Mouse (Mus musculus): ENCODE measurements around the gene Gm6020. TPM values are rescaled to one million over a fixed set of nuclear protein-coding genes. Genes with fewer than 3 reads are reported as not detected.

Gm6020 gene
- polyA plus RNA-seq, 1 experiment from 2014 or later = not detected

Other genes starting within 250 kb of the Gm6020 start
- gene Zfp950, start 43.0 kb upstream of the Gm6020 start, polyA plus RNA-seq (2015; fragmentation: Nextera tagmentation; extraction: Ambion mirVana) = 25.0 and 34.8 TPM in 2 replicates
- 0.12 TPM in 1 of 2 replicates, not detected in the other for gene Gm7102, start 7.6 kb upstream of the Gm6020 start, polyA plus RNA-seq (2015; fragmentation: Nextera tagmentation; extraction: Ambion mirVana)
- 9.9 and 13.0 TPM in 2 replicates for gene Csf2ra, start 44.5 kb downstream of the Gm6020 start, polyA plus RNA-seq (2015; fragmentation: Nextera tagmentation; extraction: Ambion mirVana)
- gene Gm21060, start 113.2 kb downstream of the Gm6020 start, polyA plus RNA-seq (2015; fragmentation: Nextera tagmentation; extraction: Ambion mirVana) = not detected in 2 replicates

Measured in thymus, postnatal 0 days (tissue).